Mouse (Mus musculus): Measurements from ENCODE around the gene Tubb4b. TPM values are rescaled to one million over a fixed set of nuclear protein-coding genes. Genes with fewer than 3 reads are reported as not detected.
"Not testable (repeated sequence)": the region's sequence is repeated elsewhere in the genome, so short reads cannot be mapped to it uniquely, and the experiment has no call there.

Gene Tubb4b
- 100 to 1,000 TPM; 308 to 380 (median 323) TPM for total RNA-seq (2022)

DNA sequence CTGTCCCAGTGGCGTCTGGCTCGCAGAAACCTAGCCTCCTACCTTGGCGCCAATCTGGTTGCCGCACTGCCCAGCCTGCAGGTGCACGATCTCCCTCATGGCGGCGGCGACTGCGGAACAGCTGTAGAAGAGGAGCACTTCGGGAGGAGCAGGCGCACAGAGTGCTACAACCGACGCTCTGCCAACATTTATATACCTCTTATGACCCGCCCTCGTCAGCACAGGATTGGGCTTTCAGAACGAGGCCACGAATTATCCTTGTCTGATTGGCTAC, at the start of gene Tubb4b:
Tubb4b (minus strand) TSS at position 211 of the 274 bp plus-strand sequence.
- DNase-seq (ENCODE audit: low spot score): no peak

DNA sequence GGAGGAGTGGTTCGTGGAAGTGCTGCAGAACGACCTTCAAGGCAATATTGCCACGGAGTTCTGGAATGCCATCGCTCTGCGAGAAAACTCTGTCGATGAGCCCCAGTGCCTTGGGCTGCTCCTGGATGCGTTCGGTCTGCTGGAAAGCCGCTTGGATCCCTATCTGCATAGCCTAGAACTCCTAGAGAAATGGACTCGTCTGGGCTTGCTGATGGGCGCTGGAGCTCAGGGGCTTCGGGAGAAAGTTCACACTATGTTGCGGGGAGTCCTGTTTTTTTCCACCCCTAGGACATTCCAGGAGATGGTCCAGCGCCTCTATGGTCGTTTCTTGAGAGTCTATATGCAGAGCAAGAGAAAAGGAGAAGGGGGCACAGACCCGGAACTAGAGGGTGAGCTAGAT, 48.5 kb upstream of the Tubb4b start:
- no peak for DNase-seq (ENCODE audit: low spot score)

DNA sequence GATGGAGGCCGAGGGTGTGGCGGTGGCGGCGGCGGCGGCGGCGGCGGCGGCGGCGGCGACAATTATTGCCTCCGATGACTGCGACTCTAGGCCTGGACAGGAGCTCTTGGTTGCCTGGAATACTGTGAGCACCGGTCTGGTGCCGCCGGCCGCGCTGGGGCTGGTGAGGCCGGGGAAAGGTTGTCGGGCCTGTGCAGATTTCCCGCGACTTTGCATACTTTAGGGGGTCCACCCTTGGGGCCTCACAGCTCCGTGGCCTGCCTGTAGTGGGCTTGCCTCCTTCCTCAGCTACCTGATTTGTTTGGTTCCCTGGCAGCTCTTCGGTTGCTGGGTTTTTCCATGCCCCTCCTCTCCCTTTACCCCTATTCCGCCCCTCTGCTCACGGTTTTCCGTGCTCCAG, 48.0 kb upstream of the Tubb4b start:
- no peak for DNase-seq (ENCODE audit: low spot score)

DNA sequence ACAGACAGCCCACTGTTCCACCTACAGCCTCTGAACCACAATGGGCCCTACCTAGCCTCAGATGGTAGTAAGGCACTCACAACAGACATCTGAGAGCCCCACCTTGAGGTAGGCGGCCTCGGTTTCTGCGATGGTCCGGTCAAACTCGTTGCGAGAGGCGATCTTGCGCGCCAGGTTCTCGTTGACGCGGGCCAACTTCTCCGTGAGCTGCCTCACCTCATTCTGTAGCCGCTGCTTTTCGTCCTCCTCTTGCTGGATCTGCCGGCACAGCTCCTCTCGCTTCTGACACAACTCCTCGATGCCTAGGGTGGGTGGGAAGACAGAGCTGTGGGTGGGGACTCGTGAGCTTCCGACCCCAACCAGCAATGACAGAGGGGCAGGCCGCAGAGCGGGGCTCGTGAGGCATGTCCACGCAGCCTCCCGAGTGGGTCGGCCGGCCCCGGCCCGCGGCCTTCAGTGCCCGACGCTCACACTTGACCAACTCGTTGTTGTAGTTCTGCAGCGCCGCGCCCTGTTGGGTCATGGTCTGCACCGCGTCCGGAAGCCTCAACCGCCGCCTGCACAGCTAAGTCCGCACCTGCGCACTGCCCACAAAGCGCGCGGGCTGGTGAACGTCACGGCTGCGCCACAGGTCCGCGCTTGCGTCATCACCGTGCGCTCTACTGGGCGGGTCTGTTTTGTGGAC, 47.5 kb upstream of the Tubb4b start, which contains the start of the genes Ssna1 and Anapc2:
Ssna1 (minus strand) TSS at position 612 of the 685 bp plus-strand sequence.
Anapc2 (plus strand) TSS at position 652 of the 685 bp plus-strand sequence.
- peak; percentile 96 for DNase-seq (ENCODE audit: low spot score)

DNA sequence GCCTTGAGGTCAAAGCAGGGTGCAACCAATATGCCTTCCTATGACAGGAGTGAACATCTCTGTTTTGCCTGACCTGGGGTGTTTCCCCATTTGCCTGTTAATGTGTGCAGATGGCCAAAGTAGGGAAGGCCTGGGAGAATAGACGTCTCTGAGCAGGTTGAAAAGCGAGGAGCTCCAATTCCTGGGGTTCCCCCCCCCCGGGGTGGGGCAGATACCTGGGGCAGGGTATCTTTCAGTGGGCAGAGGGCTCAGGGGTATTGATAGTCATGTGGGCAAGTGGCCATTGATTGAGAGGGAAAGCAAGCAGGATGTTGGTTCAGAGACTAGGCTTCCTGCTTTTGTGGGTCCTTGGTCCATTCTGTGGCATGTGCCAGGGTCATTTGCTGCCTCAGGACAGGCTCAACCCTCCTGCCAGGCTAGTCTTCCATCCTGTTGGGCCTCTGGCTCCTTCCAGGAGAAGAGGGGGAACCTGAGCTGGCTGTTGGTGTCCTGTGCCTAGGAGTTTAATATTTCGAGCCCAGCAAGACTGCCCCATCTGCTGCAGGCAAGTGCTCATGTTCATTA, 43.3 kb upstream of the Tubb4b start:
- DNase-seq (ENCODE audit: low spot score): no peak

DNA sequence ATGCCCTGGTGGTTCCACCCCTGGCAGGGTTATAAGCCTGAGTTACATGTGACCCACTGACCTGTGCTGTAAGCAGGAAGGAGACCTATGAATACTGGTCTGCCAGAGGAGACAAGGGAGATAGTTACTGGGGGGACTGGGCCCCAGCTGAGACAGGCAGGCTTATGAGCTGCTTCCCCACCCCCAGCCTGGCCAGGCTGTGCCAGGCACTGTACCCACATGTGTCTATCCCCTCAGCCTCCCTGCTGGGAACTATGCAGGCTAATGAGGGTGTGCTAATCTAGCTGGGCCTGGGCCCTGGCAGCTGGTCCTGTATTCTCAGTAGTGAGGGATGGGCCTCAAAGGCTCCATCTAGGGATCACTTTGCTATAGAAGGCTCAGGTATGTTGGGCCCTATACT, 42.7 kb upstream of the Tubb4b start:
- no peak for DNase-seq (ENCODE audit: low spot score)

DNA sequence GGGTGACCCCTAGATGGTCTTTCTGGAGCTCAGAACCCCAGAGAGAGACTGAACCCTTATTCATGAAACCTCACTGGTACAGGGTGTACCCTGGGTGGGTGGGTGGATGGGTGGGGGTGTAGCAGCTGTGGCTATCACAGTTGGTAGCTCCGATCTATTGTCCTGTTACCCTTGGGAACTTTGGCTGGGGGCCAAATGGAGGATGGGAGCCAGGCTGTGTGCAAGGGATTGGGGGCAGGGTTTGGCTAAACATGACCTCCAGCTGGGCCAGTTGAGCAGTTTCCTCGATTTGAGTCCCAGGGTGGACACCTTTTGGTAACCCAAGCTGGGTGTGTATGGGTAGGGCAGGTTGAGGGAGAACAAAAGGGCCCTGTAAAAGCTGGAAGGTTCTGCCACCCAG, 42.2 kb upstream of the Tubb4b start:
- no peak for DNase-seq (ENCODE audit: low spot score)

DNA sequence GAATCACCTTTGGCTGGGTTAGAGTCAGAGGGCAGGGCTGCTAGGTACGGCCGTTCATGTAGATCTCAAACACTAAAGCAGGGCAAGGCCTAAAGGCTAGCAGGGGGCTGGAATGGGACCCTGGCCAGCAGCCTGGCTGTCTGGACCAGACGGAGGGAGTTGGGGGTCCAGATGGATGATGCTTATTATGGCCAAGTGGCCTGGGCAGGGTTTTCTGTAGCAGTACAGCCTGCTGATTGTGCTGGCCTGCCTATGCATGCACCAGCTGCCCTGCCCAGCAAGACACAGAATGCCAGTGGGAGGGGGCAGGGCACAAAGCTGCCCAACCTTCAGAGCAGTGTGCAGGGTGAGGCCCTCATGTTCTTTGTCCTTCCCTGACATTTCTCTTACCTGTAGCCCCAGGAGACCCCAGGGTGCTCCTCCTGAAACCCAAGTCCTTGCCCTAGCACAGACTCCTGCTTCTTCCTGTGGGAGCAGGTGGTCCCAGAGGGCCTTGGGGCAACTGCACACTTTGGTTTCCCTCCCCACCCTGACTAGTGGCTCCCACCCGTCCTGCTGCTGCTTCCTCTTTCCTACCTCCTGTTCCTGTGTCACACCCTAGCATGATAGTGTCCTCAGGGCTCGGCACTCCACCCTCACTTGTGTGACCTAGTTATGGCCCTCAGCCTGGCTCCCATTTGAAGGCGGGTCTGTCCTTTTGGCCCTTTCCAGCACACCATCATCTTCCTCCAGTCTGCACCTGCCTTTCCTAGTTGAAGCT, 41.6 kb upstream of the Tubb4b start:
- no peak for DNase-seq (ENCODE audit: low spot score)

DNA sequence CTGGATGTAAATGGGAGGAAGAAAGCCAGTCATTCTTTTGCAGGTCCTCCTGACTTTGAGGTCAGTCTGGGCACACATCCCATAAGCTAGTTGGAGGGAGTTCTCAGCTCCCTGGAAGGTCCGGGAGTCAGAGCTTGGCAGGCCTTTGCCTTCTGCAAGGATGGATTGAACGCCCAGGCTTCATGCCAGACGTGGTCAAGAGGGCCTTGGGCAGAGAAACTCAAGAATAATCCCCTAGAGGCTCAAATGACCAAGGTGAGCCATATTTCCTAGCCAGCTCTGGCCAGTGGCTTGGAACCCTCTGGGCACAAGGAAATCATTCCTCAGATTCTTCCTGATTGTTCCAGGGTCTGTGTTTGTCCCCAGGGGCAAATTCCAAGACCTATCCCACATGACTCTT, 40.3 kb upstream of the Tubb4b start:
- no peak for DNase-seq (ENCODE audit: low spot score)

DNA sequence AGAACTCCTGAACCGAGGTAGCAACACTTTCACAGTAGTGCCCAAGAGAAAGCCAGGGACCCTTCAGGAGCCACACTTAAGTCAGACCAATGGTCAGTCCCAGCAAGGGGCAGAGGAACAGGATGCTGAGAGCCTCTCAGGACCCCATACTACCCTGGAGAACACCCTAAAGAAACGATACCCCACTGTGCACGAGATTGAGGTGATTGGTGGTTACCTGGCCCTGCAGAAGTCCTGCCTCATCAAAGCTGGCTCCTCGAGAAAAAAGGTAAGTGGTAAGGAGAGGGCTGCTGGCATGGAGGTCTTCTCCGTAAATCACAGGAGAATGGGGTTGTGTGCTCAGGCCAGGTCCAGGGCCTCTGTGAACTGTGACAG, 39.8 kb upstream of the Tubb4b start:
- no peak for DNase-seq (ENCODE audit: low spot score)

DNA sequence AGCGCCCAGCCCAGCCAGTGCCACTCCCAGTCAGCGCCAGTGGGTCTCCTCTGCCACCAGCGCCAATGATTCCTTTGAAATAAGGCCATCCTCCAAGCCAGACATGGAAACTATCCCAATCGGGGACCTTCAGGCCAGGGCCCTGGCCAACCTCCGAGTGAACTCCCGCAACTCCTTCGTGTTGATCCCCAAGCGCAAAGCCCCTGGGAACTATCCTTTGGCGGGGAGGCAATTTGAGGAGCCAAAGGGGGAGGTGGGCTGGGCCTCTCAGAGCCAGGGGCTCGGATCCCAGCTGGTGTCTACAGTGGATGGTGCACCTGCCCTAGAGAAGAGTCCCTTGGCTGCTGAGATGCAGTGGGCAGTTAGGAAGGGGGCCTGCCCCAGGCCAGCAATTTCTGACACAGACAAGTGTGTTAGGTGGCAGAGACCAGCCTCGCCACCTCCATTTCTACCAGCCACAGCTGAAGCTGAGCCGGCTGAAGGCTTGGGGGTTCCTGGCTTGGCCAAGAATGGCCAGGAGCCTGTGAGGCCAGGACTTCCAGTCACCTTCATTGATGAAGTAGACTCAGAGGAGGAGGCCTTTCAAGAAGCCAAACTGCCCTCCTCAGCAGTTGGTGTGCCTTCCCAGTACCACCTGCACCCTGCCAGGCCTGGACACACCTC, 39.3 kb upstream of the Tubb4b start:
- DNase-seq (ENCODE audit: low spot score): no peak

DNA sequence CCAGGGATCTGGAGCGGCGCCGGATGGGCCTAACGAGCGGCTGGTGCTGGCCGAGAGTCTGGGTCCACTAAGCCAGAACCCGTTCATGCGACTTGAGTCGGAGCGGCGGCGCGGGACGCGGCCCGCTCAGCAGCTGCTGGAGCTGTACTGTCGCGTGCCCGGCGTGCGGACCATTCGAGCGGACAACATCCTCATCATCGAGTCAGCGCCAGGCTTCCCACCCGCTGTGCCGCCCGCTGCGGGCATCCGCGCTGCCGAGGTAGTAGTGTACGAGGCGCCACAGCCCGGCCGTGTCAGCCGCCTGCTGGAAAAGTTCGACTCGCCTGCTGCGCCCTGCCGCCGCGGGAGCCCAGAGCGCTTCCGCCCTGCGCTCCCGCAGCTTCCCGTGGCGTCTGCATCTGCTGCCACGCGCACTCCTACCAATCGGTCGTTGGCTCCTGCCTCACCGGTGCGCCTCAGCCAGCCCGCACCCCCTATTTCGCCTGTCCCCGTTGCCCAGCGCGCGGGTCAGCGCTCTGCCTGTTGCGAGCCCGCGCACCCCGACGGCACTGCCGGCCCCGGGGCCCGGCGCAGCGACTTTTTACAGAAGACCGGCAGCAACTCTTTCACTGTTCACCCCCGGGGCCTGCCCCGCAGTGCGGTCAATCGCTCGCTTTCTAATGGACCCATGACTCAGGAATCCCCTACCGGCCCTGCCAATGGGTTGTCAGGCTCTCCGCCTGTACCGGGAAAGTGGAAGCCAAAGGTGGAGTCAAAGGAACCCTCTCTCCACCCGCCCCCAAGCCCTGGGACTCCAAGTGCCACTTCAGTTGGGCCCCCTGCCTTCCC, 38.5 kb upstream of the Tubb4b start:
- no peak for DNase-seq (ENCODE audit: low spot score)

DNA sequence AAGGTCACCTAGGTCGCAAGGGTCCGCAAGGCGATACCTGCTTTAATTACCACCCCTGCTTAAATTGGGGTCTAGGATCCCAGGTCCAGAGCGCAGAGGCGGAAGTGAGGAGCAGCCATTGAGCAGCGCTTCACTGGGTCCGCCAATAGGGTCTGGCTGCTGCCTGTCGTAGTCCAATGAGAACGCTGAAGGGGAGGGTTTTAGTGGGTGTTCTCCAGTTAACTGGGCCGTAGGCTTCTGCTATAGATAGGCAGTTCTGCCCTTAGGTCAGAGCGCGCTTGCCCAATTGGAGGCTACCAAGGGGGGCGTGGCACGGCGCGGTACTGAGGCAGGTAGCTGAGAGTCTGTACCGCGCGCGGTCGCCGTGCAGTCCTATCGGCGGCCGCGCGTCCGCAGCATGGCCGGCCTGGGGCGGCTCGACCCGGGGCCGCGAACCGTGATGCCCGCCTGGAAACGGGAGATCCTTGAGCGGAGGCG, 37.8 kb upstream of the Tubb4b start, which contains the start of gene Tprn:
Tprn (plus strand) TSS at position 328 of the 477 bp plus-strand sequence.
- DNase-seq (ENCODE audit: low spot score): peak; percentile 97

DNA sequence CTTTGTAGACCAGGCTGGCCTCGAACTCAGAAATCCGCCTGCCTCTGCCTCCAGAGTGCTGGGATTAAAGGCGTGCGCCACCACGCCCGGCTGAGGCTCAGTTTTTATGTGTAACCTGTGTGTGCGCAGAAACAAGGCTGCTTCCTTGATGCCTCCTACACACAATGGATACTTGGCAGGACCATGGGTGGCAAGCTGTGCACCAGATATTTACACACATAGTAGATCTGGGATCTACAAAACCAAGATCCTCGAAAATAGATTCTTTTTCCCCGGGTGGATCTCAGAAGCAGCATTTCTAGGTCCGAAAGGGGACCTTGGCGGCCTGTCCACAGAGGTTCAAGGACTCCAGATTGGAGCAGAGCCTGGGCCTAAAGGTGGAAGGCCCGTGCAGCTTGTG, 37.4 kb upstream of the Tubb4b start:
- DNase-seq (ENCODE audit: low spot score): no peak

DNA sequence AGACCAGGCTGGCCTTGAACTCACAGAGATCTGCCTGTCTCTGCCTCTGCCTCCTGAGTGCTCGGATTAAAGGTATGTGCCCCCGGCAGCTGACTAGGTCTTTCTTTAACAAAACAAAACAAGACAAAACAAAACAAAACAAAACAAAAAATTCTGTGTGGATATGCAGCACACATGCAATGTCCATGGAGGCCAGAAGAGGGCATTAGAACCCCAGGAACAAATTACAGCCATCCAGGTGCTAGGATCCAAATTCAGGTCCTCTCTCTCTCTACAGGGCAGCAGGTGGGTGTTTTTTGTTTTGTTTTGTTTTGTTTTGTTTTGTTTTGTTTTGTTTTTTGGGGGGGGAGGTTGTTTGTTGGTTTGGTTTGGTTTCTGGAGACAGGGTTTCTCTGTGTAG, 34.4 kb upstream of the Tubb4b start:
- DNase-seq (ENCODE audit: low spot score): no peak

DNA sequence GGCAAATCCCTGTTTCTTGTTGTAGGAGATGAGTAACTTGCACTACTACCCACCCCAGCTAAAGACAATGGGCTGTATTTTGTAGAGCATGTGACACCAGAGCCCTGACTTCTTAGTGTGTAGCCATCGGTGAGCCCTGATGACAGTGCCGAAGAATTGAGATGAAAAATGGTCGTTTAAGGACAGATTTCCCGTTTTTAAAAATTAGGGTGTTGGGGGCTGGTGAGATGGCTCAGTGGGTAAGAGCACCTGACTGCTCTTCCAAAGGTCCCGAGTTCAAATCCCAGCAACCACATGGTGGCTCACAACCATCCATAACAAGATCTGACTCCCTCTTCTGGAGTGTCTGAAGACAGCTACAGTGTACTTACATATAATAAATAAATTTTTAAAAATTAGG, 32.7 kb upstream of the Tubb4b start:
- DNase-seq (ENCODE audit: low spot score): not testable (repeated sequence)

DNA sequence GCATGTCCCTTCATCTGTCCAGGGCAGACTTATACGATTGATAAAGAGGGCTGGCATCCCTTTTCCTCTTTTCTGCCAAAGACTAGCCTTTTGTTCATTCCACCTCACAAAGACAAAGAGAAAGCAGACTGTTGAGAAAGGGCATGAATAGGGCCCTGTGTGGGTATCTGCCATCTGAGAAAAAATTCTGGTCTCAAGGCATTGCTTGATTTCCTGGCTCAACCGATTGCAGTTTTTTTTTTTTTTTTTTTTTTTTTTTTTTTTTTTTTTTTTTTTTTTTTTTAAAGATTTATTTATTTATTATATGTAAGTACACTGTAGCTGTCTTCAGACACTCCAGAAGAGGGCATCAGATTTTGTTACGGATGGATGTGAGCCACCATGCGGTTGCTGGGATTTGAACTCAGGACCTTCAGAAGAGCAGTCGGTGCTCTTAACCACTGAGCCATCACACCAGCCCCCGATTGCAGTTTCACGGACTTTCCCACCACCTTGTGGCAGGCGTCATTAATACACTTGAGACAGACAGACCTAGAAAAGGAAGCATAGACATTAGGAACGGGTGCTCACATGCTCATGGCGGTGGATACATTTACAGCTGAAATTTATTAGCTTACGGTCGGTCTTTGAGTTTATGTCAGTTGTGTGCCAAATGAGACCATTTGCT, 32.1 kb upstream of the Tubb4b start:
- not testable (repeated sequence) for DNase-seq (ENCODE audit: low spot score)

DNA sequence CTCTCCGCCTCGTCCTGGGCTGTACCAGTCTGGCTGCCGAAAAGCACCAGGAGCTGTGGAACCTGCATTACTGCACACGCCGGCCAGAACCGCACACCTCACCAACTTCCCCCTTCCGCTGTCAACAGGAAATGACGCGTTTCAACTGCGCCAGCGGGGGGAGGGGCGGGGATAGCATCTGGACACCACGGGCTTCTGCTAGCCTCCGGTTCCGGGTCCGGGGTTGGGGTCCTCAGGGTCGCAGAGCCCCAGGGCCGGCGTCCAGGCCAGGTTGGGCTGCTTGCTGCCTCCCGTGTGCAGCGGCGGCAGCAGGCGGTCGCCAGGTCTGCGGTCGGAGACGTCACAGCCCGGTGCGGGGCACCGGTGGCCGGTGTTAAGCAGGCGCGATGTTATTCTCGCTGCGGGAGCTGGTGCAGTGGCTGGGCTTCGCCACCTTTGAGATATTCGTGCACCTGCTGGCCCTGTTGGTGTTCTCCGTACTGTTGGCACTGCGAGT, 30.8 kb upstream of the Tubb4b start, which contains the start of gene Tmem203:
Tmem203 (plus strand) TSS at position 156 of the 496 bp plus-strand sequence.
- DNase-seq (ENCODE audit: low spot score): peak; percentile 89

DNA sequence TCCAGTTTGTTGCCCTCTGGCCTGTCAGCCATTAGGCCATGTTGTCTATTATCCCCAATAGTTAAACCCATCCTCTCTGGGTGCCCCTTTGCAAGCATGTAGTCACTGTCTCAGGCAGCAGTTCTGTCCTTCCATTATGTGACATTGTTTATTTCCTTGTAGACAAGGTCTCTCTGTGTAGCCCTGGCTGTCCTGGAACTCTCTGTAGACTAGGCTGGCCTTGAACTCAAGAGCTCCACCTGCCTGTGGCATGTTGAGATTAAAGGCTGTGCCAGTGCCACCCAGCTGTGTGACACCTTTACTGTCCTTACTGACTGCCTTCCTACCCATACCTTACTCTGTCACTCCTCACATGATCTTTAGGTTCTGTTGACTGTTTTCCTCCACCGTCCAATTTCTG, 27.8 kb upstream of the Tubb4b start:
- no peak for DNase-seq (ENCODE audit: low spot score)
